Mouse (Mus musculus) cerebellum, adult 2 months (tissue): Measurements from ENCODE around the gene Cnih3.
A peak's percentile ranks its signal among the peaks of the same experiment; 100 is the strongest.

Experiments used
- CTCF ChIP-seq: fragments of 200-500 bp; IDR thresholded peaks from 2 replicates; pipeline ENCODE4 v1.5.1; 2011; ENCODE audit warnings: low read depth, mild to moderate bottlenecking, control low read depth, low read length, moderate library complexity, borderline replicate concordance; ENCODE audit not compliant: insufficient read depth
- POLR2A ChIP-seq: fragments of 200-500 bp; IDR thresholded peaks from 2 replicates; pipeline ENCODE4 v1.6.1; 2011; ENCODE audit warnings: low read length, control low read depth, borderline replicate concordance; ENCODE audit not compliant: insufficient read depth

DNA sequence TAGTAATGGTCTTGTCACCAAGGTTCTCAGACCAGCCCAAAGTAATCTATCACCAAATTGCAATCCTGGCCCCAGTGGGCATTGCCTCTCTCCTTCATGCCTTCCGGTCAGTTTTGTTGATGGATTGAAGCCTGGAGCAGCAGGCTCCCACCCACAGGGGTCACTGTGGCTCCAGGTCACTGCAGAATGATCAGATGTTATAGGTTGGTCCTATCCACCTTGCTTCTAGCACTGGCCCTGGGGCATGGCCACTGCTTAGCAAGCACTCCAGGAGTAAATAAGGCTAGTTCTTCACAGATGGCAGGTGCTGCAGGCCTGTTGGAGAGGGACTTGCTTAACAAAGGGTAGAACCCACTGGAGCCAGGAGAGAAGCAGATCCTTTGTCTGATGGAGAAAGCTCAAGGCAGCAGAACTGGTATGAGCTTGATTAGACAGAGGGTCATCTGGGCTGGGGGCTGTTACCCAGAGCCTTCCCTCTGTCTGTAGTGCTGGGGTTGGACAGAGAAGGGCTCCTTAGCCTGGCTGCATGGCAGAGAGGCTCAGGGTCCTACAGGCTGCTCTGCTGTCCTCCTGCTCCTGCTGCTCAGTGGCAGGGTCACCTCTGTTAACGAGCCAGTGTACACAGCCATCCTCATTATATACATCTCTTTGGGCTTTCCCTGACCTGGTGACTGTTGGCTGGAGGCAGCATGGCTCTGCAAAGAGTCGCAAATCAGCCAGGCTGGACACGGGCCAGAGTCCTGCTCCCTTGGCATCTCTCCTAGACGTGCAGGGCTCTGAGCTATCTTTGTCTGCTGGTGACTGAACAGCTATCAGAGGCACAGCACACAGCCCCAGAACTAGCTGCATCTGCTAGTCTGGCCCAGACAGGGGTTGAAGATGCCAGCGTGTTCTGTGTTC, 41.1 kb downstream of the Cnih3 start:
- TF ChIP-seq CTCF (peak; percentile 56), POLR2A (no peak)
